Mouse (Mus musculus): Measurements from ENCODE around the gene Pnrc2. TPM values are rescaled to one million over a fixed set of nuclear protein-coding genes. Genes with fewer than 3 reads are reported as not detected.

Gene Pnrc2
- polyA plus RNA-seq, 1 experiment from 2014 or later: 187 TPM

GRCm38 (mm10) chr4:135909326-135910066, 35.8 kb upstream of the Pnrc2 start:
- Histone ChIP-seq H3K27me3 (no peaks in the 10 kb centered on the region), H3K4me2 (replicated peaks) (no peak overlapping the region), H3K9ac (no peak overlapping the region), H3K4me1 (no peaks in the 10 kb centered on the region; the same call in 1 of the 2 replicates), H3K36me3 (no peaks in the 10 kb centered on the region), H3K4me3 (no peak overlapping the region), H3K27ac (no peak overlapping the region), H3K9me3 (no peaks in the 10 kb centered on the region)
- no peak for ATAC-seq (ENCODE audit: insufficient number of reproducible peaks, insufficient read depth, low FRiP score, low TSS enrichment)
- WGBS: 60% methylated on average over 13 of the region's 13 CpGs

GRCm38 (mm10) chr4:135906633-135907032, 33.0 kb upstream of the Pnrc2 start:
- Histone ChIP-seq H3K9me3 (no peaks in the 10 kb centered on the region), H3K36me3 (no peaks in the 10 kb centered on the region), H3K4me2 (replicated peaks) (no peak overlapping the region), H3K27ac (no peak overlapping the region), H3K9ac (no peak overlapping the region), H3K4me1 (no peaks in the 10 kb centered on the region), H3K4me3 (no peak overlapping the region), H3K27me3 (no peaks in the 10 kb centered on the region)
- 74% methylated on average over 3 of the region's 3 CpGs for WGBS
- ATAC-seq (ENCODE audit: insufficient number of reproducible peaks, insufficient read depth, low FRiP score, low TSS enrichment): no peak

- WGBS: 63% methylated on average over 1 of the region's 1 CpGs
- ATAC-seq (ENCODE audit: insufficient number of reproducible peaks, insufficient read depth, low FRiP score, low TSS enrichment): no peak
- H3K27me3 ChIP-seq: no peaks in the 10 kb centered on the region
- H3K4me3 ChIP-seq: no peak overlapping the region
- H3K9ac ChIP-seq: no peak overlapping the region
- no peaks in the 10 kb centered on the region for H3K4me1 ChIP-seq
- no peaks in the 10 kb centered on the region for H3K36me3 ChIP-seq
- no peak overlapping the region for H3K27ac ChIP-seq
- no peaks in the 10 kb centered on the region for H3K9me3 ChIP-seq
- H3K4me2 ChIP-seq (replicated peaks): no peak overlapping the region
These were observed 31.2 kb upstream of the Pnrc2 start for GRCm38 (mm10) chr4:135904810-135905209.

GRCm38 (mm10) chr4:135902606-135903242, 29.1 kb upstream of the Pnrc2 start:
- no peak overlapping the region for H3K4me2 ChIP-seq (replicated peaks)
- 85% methylated on average over 4 of the region's 4 CpGs for WGBS
- H3K4me3 ChIP-seq: no peak overlapping the region
- no peaks in the 10 kb centered on the region for H3K27me3 ChIP-seq
- H3K27ac ChIP-seq: no peak overlapping the region
- no peak for ATAC-seq (ENCODE audit: insufficient number of reproducible peaks, insufficient read depth, low FRiP score, low TSS enrichment)
- H3K4me1 ChIP-seq: no peaks in the 10 kb centered on the region
- no peaks in the 10 kb centered on the region for H3K36me3 ChIP-seq
- H3K9me3 ChIP-seq: no peaks in the 10 kb centered on the region
- no peak overlapping the region for H3K9ac ChIP-seq

- Histone ChIP-seq H3K36me3 (no peaks in the 10 kb centered on the region), H3K4me2 (replicated peaks) (no peak overlapping the region), H3K4me1 (no peaks in the 10 kb centered on the region), H3K27ac (no peak overlapping the region), H3K27me3 (no peaks in the 10 kb centered on the region), H3K9ac (no peak overlapping the region), H3K9me3 (no peaks in the 10 kb centered on the region), H3K4me3 (no peak overlapping the region)
- no peak for ATAC-seq (ENCODE audit: insufficient number of reproducible peaks, insufficient read depth, low FRiP score, low TSS enrichment)
- WGBS: 76% methylated on average over 5 of the region's 5 CpGs
These were observed 26.4 kb upstream of the Pnrc2 start for GRCm38 (mm10) chr4:135900008-135900407.

GRCm38 (mm10) chr4:135899050-135899448, 25.4 kb upstream of the Pnrc2 start:
- Histone ChIP-seq H3K9me3 (no peaks in the 10 kb centered on the region), H3K27ac (no peak overlapping the region), H3K36me3 (no peaks in the 10 kb centered on the region), H3K4me1 (no peaks in the 10 kb centered on the region), H3K4me2 (replicated peaks) (no peak overlapping the region), H3K27me3 (no peaks in the 10 kb centered on the region), H3K4me3 (no peak overlapping the region), H3K9ac (no peak overlapping the region)
- ATAC-seq (ENCODE audit: insufficient number of reproducible peaks, insufficient read depth, low FRiP score, low TSS enrichment): no peak
- 81% methylated on average over 7 of the region's 7 CpGs for WGBS

GRCm38 (mm10) chr4:135898380-135899049, 24.9 kb upstream of the Pnrc2 start:
- no peaks in the 10 kb centered on the region for H3K4me1 ChIP-seq
- WGBS: 69% methylated on average over 9 of the region's 9 CpGs
- H3K36me3 ChIP-seq: no peaks in the 10 kb centered on the region
- H3K4me2 ChIP-seq (replicated peaks): no peak overlapping the region
- no peak overlapping the region for H3K9ac ChIP-seq
- ATAC-seq (ENCODE audit: insufficient number of reproducible peaks, insufficient read depth, low FRiP score, low TSS enrichment): no peak
- H3K27ac ChIP-seq: no peak overlapping the region
- no peak overlapping the region for H3K4me3 ChIP-seq
- H3K9me3 ChIP-seq: no peaks in the 10 kb centered on the region
- H3K27me3 ChIP-seq: no peaks in the 10 kb centered on the region

GRCm38 (mm10) chr4:135896157-135896556, 22.5 kb upstream of the Pnrc2 start:
- ATAC-seq (ENCODE audit: insufficient number of reproducible peaks, insufficient read depth, low FRiP score, low TSS enrichment): no peak
- WGBS: 74% methylated on average over 6 of the region's 6 CpGs
- H3K36me3 ChIP-seq: no peaks in the 10 kb centered on the region

GRCm38 (mm10) chr4:135895071-135895571, 21.5 kb upstream of the Pnrc2 start, which contains the start of gene Cnr2:
Gene Cnr2, plus strand, starts transcription at chr4:135895394.
- no peaks in the 10 kb centered on the region for H3K36me3 ChIP-seq
- H3K9me3 ChIP-seq: no peaks in the 10 kb centered on the region
- no peaks in the 10 kb centered on the region for H3K4me1 ChIP-seq
- no peak within 1 kb of the TSS for H3K27ac ChIP-seq
- no peaks in the 10 kb centered on the region for H3K27me3 ChIP-seq
- H3K4me2 ChIP-seq (replicated peaks): no peak within 1 kb of the TSS
- WGBS: 66% methylated on average over 8 of the region's 8 CpGs
- ATAC-seq (ENCODE audit: insufficient number of reproducible peaks, insufficient read depth, low FRiP score, low TSS enrichment): no peak
- H3K4me3 ChIP-seq: no peak within 1 kb of the TSS
- no peak within 1 kb of the TSS for H3K9ac ChIP-seq

More at GRCm38 (mm10) chr4:135896157-135896556, 22.5 kb upstream of the Pnrc2 start:
- Histone ChIP-seq H3K4me1 (no peaks in the 10 kb centered on the region), H3K27ac (no peak overlapping the region), H3K9ac (no peak overlapping the region), H3K27me3 (no peaks in the 10 kb centered on the region), H3K4me2 (replicated peaks) (no peak overlapping the region), H3K4me3 (no peak overlapping the region), H3K9me3 (no peaks in the 10 kb centered on the region)

GRCm38 (mm10) chr4:135892884-135893283, 19.2 kb upstream of the Pnrc2 start:
- no peak for ATAC-seq (ENCODE audit: insufficient number of reproducible peaks, insufficient read depth, low FRiP score, low TSS enrichment)
- WGBS: 66% methylated on average over 4 of the region's 4 CpGs

GRCm38 (mm10) chr4:135891539-135891938, 17.9 kb upstream of the Pnrc2 start:
- Histone ChIP-seq H3K9me3 (no peaks in the 10 kb centered on the region), H3K4me1 (no peaks in the 10 kb centered on the region), H3K4me3 (no peak overlapping the region), H3K4me2 (replicated peaks) (no peak overlapping the region), H3K27ac (no peak overlapping the region), H3K9ac (no peak overlapping the region), H3K27me3 (no peaks in the 10 kb centered on the region), H3K36me3 (no peaks in the 10 kb centered on the region)
- WGBS: 76% methylated on average over 2 of the region's 2 CpGs
- ATAC-seq (ENCODE audit: insufficient number of reproducible peaks, insufficient read depth, low FRiP score, low TSS enrichment): no peak

More at GRCm38 (mm10) chr4:135892884-135893283, 19.2 kb upstream of the Pnrc2 start:
- Histone ChIP-seq H3K4me1 (no peaks in the 10 kb centered on the region), H3K27ac (no peak overlapping the region), H3K4me2 (replicated peaks) (no peak overlapping the region), H3K9ac (no peak overlapping the region), H3K9me3 (no peaks in the 10 kb centered on the region), H3K36me3 (no peaks in the 10 kb centered on the region), H3K4me3 (no peak overlapping the region), H3K27me3 (no peaks in the 10 kb centered on the region)
